Mouse (Mus musculus): Measurements from ENCODE around the gene Spib.

- TF ChIP-seq CTCF (IDR thresholded peaks at IDR 0.05; ENCODE audit: control insufficient read depth, insufficient read depth, insufficient read length) (no peak), MYOG (IDR thresholded peaks at IDR 0.05; ENCODE audit: control insufficient read depth, extremely low read depth, insufficient read length) (no peak), MYOD1 (IDR thresholded peaks at IDR 0.05; ENCODE audit: control insufficient read depth, insufficient read length, low read depth) (no peak), CEBPB (IDR thresholded peaks at IDR 0.05; ENCODE audit: low read depth) (no peak), FOSL1 (IDR thresholded peaks at IDR 0.05; ENCODE audit: insufficient read depth, low read length, poor library complexity, severe bottlenecking) (no peak), USF1 (IDR thresholded peaks at IDR 0.05; ENCODE audit: low read depth) (no peak)
Measured at GRCm38 (mm10) chr7:44564486-44564885, 32.6 kb upstream of the Spib start.

All from C2C12 (cell line).